Mouse (Mus musculus): Measurements from ENCODE around the gene Npl. TPM values are rescaled to one million over a fixed set of nuclear protein-coding genes. Genes with fewer than 3 reads are reported as not detected.

The Npl gene
- total RNA-seq (2017) = not detected in 2 replicates

- peak; percentile 51 for ATAC-seq (ENCODE audit: extremely low read depth, insufficient number of reproducible peaks, low FRiP score, poor library complexity, severe bottlenecking)
Observed at GRCm38 (mm10) chr1:153549536-153550199, at the start of gene Npl. Gene Npl, minus strand, starts transcription at chr1:153550045.

GRCm38 (mm10) chr1:153599302-153600045, 49.6 kb upstream of the Npl start:
- no peak for ATAC-seq (ENCODE audit: extremely low read depth, insufficient number of reproducible peaks, low FRiP score, poor library complexity, severe bottlenecking)

- no peak for ATAC-seq (ENCODE audit: extremely low read depth, insufficient number of reproducible peaks, low FRiP score, poor library complexity, severe bottlenecking)
Observed at GRCm38 (mm10) chr1:153598773-153599172, 48.9 kb upstream of the Npl start.

GRCm38 (mm10) chr1:153593678-153594077, 43.8 kb upstream of the Npl start:
- ATAC-seq (ENCODE audit: extremely low read depth, insufficient number of reproducible peaks, low FRiP score, poor library complexity, severe bottlenecking) = no peak

GRCm38 (mm10) chr1:153590176-153590734, 40.4 kb upstream of the Npl start:
- ATAC-seq (ENCODE audit: extremely low read depth, insufficient number of reproducible peaks, low FRiP score, poor library complexity, severe bottlenecking) = no peak

GRCm38 (mm10) chr1:153587956-153588355, 38.1 kb upstream of the Npl start:
- no peak for ATAC-seq (ENCODE audit: extremely low read depth, insufficient number of reproducible peaks, low FRiP score, poor library complexity, severe bottlenecking)

GRCm38 (mm10) chr1:153586826-153587225, 37.0 kb upstream of the Npl start:
- no peak for ATAC-seq (ENCODE audit: extremely low read depth, insufficient number of reproducible peaks, low FRiP score, poor library complexity, severe bottlenecking)

- ATAC-seq (ENCODE audit: extremely low read depth, insufficient number of reproducible peaks, low FRiP score, poor library complexity, severe bottlenecking) = no peak
Observed at GRCm38 (mm10) chr1:153585752-153586151, 35.9 kb upstream of the Npl start.

GRCm38 (mm10) chr1:153583189-153583588, 33.3 kb upstream of the Npl start:
- no peak for ATAC-seq (ENCODE audit: extremely low read depth, insufficient number of reproducible peaks, low FRiP score, poor library complexity, severe bottlenecking)

- ATAC-seq (ENCODE audit: extremely low read depth, insufficient number of reproducible peaks, low FRiP score, poor library complexity, severe bottlenecking) = no peak
Observed at GRCm38 (mm10) chr1:153574730-153575129, 24.9 kb upstream of the Npl start.

GRCm38 (mm10) chr1:153572271-153573043, 22.6 kb upstream of the Npl start:
- ATAC-seq (ENCODE audit: extremely low read depth, insufficient number of reproducible peaks, low FRiP score, poor library complexity, severe bottlenecking) = no peak

- no peak for ATAC-seq (ENCODE audit: extremely low read depth, insufficient number of reproducible peaks, low FRiP score, poor library complexity, severe bottlenecking)
Observed at GRCm38 (mm10) chr1:153565701-153566100, 15.9 kb upstream of the Npl start.

GRCm38 (mm10) chr1:153564701-153565100, 14.9 kb upstream of the Npl start:
- ATAC-seq (ENCODE audit: extremely low read depth, insufficient number of reproducible peaks, low FRiP score, poor library complexity, severe bottlenecking) = no peak

- no peak for ATAC-seq (ENCODE audit: extremely low read depth, insufficient number of reproducible peaks, low FRiP score, poor library complexity, severe bottlenecking)
Observed at GRCm38 (mm10) chr1:153563675-153564074, 13.8 kb upstream of the Npl start.

GRCm38 (mm10) chr1:153560805-153561204, 11.0 kb upstream of the Npl start:
- ATAC-seq (ENCODE audit: extremely low read depth, insufficient number of reproducible peaks, low FRiP score, poor library complexity, severe bottlenecking) = no peak

GRCm38 (mm10) chr1:153559701-153560100, 9.9 kb upstream of the Npl start:
- ATAC-seq (ENCODE audit: extremely low read depth, insufficient number of reproducible peaks, low FRiP score, poor library complexity, severe bottlenecking) = no peak

GRCm38 (mm10) chr1:153559126-153559647, 9.3 kb upstream of the Npl start:
- ATAC-seq (ENCODE audit: extremely low read depth, insufficient number of reproducible peaks, low FRiP score, poor library complexity, severe bottlenecking) = peak; percentile 62; the same call in 1 of the 2 replicates

GRCm38 (mm10) chr1:153556896-153557295, 7.1 kb upstream of the Npl start:
- no peak for ATAC-seq (ENCODE audit: extremely low read depth, insufficient number of reproducible peaks, low FRiP score, poor library complexity, severe bottlenecking)

- ATAC-seq (ENCODE audit: extremely low read depth, insufficient number of reproducible peaks, low FRiP score, poor library complexity, severe bottlenecking) = no peak
Observed at GRCm38 (mm10) chr1:153556202-153556601, 6.4 kb upstream of the Npl start.

Data from neutrophil, adult 5-6 weeks (primary cell).